Mouse (Mus musculus) c-Kit-negative CD71-positive TER-119-positive erythroid progenitor cells, embryonic 14.5 days (primary cell): Measurements from ENCODE around the gene Frzb.

Source experiments
- DNase-seq: peaks from one replicate; pipeline ENCODE4 v3.0.0-alpha.2; 2013; ENCODE audit warnings: low read depth, low spot score

Frzb gene

DNA sequence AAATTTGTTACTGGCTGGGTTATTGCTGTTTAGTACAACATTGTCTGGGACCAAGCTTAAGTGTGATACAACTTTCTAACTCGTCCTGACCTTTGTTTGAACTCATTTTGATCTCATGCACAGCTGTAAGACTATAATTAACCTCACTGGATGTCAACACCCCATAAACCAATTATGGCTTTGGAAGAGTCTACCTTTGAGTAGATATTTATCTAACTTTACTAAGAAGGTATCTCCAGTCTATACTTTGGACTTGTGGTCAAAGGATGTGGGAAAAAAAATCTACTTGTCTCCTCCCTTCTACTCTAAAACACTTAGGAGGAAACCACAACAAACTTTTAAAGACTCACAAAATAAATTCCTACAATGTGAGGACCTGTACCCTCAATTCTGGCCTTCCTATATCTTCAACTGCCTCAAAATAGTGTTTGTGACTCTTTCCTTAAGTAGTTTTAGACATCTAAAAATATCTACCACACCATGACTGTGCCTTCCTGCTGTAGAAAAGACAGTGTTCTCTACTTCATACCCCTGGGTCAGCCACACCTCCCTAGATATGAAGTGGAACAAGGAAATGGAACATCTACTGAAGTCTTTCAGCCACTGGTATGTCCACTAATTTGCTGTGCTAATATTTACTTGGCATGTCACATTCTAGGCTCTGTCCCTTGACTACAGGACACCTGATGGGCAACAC is 16.9 kb downstream of the Frzb start:
- DNase-seq: no peak

- no peak for DNase-seq
Observed at GRCm38 (mm10) chr2:80423116-80423515, 24.3 kb downstream of the Frzb start.

DNA sequence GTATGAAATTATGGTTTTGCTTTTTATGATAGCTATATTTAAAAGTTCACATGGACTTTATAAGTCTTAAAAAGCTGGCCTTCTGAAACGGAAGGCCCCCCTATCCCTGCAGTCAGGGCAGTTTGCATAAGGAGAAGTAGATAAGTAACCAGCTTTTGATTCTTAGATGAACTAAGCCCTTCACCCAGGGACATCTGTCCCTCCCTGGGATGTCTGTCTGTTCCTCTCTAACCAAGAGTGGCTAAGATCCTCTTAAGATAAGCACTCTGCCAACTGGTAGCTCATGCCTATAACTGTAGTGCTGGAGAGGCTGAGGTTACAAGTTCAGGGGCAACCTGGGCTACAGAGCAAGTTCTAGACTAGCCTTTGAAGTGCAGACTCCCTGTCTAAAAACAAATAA is 25.4 kb downstream of the Frzb start:
- DNase-seq: no peak

GRCm38 (mm10) chr2:80416286-80416685 is 31.1 kb downstream of the Frzb start:
- DNase-seq: no peak

GRCm38 (mm10) chr2:80414387-80414786 is 33.0 kb downstream of the Frzb start:
- DNase-seq: no peak

DNA sequence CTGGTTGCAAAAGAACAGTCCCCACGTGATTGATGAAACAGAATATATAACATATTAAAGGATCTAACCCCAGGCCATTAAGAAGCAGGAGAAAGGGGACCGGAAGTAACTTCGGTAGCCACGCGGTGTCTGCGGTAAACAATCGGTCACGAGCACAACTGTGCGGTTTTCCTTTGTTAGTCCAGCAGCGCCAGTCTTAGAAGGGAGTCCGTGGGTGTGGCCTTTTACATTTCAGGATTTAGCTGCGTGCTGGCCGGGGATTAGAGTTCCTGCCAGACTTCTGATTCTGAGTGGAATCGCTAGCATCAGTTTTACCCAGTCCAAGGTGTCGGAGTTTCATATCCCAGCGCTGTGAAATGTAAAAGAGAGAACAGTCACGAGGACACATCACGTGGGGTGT is 34.3 kb downstream of the Frzb start:
- no peak for DNase-seq

DNA sequence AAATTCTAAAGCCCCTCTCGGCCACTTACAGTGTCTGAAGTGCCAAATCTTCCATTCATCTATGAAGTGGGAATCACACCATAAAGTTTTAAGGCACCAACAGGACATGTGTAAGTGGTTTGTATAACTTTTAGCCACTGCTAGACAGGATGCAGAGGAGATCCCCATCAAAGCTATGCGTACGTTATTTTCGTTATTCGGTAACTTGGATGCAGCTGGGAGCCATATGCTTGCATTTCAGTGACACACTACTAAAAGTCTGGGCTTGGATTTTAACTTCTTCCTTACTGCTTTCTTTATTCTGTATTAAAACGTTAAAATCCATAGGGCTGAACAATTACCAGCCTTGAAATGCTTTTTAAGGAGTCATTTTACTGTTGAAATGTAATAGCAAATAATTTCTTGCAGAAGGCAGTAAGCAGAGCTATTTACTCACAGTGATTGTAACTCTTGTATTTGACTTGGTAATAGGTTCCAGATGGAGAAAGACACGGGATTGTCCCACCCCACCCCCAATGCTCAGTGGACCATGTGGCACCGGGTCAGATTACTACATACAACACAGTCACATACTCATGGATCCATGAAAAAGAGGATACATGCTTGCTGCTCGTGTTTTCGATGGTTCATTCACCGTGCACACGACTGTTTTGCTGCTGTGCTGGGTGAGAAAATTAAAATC is 37.4 kb downstream of the Frzb start:
- DNase-seq: no peak

DNA sequence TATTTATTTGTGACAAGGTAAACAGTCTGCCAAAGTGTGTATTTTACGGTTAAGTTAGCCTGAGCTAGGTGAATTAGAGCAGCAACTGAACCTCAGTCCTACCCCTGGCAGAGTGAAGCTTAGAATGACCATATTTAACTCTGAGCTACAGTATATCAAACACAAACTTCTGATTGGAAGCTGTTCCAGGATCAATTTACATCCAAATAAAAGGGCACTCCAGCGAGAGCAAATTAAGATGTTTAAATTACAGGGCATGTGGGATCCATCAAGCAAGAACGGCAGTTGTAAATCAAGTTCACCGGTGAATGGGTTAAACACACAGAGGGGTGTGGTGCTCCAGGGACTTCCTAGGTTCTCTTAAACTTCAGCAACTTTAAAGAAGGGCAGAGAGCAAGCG is 42.7 kb downstream of the Frzb start:
- no peak for DNase-seq

GRCm38 (mm10) chr2:80398595-80399099 is 48.8 kb downstream of the Frzb start:
- DNase-seq: no peak

DNA sequence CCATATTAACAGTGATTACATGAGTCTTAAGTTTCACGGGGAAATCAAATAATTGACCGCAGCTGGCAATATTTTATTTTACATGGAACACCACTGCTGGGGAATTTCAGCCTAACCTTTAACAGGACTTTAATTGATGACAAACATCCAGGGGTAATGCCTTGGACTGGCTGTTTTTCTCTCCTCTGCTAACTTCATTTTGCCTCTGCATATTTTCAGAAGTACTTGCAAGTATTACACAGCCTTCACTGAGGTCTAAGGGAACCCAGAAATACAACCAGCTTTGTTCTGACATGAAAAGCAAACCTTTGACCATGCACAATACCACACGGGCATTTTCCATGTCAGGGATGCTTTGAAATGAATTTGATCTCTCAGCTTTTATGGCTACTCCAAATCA is 50.6 kb downstream of the Frzb start:
- DNase-seq: no peak

GRCm38 (mm10) chr2:80396057-80396456 is 51.4 kb downstream of the Frzb start:
- DNase-seq: no peak

DNA sequence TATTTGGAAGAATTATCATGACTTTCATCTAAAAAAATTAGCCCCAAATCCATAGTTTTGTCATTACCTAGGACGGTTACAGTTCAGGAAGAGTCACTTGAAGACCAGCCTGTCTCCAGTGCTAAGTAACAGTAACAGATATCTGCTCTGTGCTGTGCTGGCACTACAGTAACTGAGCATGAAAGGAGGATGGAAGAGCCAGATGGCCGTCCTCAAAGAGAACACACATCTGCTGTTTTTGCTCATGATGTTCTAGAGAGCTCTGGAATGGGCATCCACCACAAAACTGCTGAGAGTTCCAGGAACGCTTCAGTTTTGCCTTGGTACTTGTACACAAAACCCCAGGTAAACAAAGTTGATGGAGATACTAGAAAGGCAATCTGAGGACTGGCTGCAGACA is 59.1 kb downstream of the Frzb start:
- no peak for DNase-seq

DNA sequence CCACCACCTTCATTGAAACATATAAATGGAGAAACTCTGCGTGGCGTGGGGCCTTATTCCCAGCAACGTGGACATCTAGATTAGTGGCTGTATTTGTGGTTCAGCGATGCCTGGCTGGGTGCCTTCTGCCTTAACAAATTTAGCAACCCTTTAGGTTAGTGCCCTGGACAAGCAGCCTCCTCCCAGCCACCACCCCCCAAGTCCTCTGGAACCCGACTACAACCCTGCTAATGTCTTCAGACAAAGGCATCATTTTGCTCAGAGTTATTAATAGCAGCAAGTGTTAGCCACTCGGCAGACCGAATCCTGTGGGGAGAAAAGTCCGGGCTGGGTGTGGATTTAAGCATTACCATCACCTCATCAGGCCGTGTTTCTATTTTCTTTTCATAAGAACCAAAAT is 59.8 kb downstream of the Frzb start:
- DNase-seq: no peak

- no peak for DNase-seq
Observed at GRCm38 (mm10) chr2:80386255-80386654, 61.2 kb downstream of the Frzb start.

DNA sequence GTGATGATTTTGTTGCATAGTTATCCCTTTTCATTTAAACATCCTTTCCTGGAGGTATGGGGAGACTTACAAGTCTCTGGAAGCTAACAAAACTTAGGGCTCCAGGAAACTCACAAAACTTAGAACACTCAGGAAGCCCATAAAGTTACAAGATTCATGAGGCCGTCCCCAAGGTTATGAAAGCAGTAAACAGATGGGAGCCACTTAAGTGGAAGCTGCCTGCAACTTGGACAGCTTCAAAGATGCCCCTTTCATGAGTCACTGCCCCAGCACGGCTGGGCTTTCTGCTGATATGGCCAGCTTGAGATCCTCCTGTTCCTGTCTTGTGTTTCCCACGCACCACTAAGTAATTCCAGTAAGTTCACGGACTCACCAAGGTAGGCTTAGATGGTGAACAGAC is 63.0 kb downstream of the Frzb start:
- no peak for DNase-seq

GRCm38 (mm10) chr2:80379848-80380247 is 67.6 kb downstream of the Frzb start:
- DNase-seq: no peak

DNA sequence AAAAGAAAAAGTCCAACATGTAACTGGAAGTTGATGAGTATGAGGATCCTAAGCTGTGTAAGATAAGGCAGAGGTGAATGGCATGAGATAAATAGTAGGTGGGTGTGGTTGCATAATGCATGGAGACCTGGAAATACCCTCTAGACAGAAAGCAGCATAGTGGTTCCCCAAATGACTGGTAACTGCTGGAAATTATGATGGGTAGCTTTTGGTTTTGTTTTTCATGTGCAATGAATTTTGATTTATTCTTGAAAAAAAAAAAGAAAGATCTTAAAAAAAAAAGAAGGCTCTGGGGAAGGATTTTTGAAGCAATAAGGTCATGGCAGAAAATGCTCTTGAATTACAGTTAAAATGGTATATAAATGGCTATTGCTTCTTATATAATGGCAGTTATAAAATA is 72.5 kb downstream of the Frzb start:
- no peak for DNase-seq

DNA sequence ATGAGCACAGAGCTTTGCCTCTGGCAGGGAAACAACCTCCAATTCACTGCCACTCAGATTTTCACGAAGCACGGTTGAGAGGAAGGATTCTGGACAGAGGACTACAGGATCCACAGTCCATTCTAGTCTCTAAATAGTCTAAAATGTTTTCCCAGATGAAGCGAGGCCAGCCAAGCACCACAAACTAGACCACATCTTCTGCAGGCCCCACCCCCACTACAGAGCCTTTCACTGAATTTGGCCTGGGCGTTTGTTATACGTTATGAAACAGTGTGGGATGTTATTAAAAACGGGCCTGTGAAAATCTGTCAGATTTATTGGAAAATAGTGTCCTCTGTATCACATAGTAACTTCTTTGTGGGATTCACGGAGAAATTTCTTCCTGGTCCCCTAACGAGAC is 76.0 kb downstream of the Frzb start:
- no peak for DNase-seq
